Mouse (Mus musculus) left cerebral cortex, adult 2 months (tissue): ENCODE data around the gene Edil3. TPM values are rescaled to one million over a fixed set of nuclear protein-coding genes. Genes with fewer than 3 reads are reported as not detected.

Experiments used
- DNase-seq, 2 experiments: peaks; one replicate each; pipeline ENCODE4 v3.0.0; 2021 to 2022; ENCODE audit warnings: low spot score in 2 of 2, mixed read lengths in 1 of 2; ENCODE audit errors: extremely low spot score in 1 of 2
- H3K27ac ChIP-seq: fragments of 200-600 bp; 2 replicates; pipeline ENCODE4 v1.8.1; 2022
- H3K4me3 ChIP-seq: fragments of 200-600 bp; 2 replicates; pipeline ENCODE4 v1.8.1; 2022
- CTCF ChIP-seq: fragments of 200-600 bp; IDR thresholded peaks from 2 replicates; pipeline ENCODE4 v1.8.1; 2022; ENCODE audit warnings: antibody characterized with exemption, mild to moderate bottlenecking, moderate library complexity
- intact Hi-C: fragments of 180-260 bp; cut with DNase I; formaldehyde crosslinking; loops from one replicate; pipeline ENCODE4 v1.15.1; 2025
- total RNA-seq, 2 experiments: library from RNA; stranded (reverse); gene quantifications; 2 replicates each; pipeline ENCODE4 v1.2.3; 2021

Edil3 gene
- total RNA-seq, 2 experiments from 2014 or later, result 90.4 to 91.8 TPM

DNA sequence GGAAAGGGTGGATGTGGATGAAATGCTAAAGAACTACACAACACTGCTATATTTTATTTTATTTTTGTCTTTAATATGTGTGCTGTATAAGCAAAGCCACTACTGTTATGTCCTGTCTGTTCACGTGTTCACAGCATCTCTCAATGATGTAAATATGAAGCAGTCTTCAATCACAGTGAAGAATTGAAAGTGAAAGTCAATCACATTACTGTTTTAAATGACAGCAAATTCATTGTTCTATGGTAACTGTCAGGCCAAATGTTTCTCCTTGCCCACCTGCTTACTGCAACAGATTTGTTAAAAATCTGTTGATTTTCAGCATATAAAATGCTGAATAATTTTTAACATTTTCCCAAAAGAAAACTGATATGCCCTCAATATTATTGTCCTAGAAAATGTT lies 499.9 kb downstream of the Edil3 start:
- Histone ChIP-seq H3K27ac (no peak overlapping the region), H3K4me3 (no peak overlapping the region)
- intact Hi-C loops, result loop anchor here (5.0 to 10.0 kb wide), 3 partner anchors 126 to 709 kb away; partner anchors contain the start of gene Edil3
- DNase-seq, result no peak
- no peak for TF ChIP-seq CTCF

DNA sequence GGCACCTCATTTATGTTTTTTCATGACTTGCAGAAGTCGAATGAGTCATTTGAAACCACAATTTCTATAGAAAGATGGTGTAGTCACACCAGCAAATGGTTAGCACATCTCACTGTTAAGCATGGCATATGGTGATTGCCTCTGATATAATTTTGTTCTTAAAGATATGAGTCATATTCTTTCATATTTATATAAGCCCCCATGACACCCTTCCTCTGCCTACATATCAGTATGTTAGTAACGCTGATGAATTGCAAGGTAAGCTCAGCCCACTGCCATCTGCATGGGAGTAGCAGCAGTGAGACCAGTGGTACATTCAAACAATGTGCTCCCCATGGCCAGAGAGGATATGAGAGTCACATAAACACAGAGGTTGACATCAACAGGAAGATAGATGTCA lies 503.0 kb downstream of the Edil3 start:
- intact Hi-C loops, result loop anchor here (1.0 to 10.0 kb wide), 4 partner anchors 38 to 712 kb away; partner anchors contain the start of gene Edil3
- no peak for TF ChIP-seq CTCF
- DNase-seq, result peak; percentile 25 to 31
- Histone ChIP-seq H3K27ac (no peak overlapping the region; the same call in 1 of the 2 replicates), H3K4me3 (no peak overlapping the region)

DNA sequence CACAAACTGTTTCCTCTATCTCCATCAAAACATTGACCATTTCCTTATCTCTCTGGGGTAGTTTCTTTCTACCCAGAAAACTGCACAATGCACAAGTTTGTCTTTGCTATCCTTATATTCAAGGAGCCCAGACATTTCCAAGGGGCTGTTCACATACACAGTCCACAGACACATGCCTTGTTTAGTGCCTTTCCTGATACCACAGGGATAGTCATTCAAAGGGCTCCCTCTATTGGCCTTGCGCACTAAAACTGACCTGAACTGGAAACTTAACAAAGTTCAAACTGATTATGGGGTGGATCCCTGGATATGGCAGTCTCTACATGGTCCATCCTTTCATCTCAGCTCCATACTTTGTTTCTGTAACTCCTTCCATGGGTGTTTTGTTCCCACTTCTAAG lies 513.2 kb downstream of the Edil3 start:
- H3K4me3 ChIP-seq, result no peak overlapping the region
- DNase-seq, result no peak
- TF ChIP-seq CTCF, result peak; percentile 46
- H3K27ac ChIP-seq, result no peak overlapping the region
- intact Hi-C loops, result no loop called here

DNA sequence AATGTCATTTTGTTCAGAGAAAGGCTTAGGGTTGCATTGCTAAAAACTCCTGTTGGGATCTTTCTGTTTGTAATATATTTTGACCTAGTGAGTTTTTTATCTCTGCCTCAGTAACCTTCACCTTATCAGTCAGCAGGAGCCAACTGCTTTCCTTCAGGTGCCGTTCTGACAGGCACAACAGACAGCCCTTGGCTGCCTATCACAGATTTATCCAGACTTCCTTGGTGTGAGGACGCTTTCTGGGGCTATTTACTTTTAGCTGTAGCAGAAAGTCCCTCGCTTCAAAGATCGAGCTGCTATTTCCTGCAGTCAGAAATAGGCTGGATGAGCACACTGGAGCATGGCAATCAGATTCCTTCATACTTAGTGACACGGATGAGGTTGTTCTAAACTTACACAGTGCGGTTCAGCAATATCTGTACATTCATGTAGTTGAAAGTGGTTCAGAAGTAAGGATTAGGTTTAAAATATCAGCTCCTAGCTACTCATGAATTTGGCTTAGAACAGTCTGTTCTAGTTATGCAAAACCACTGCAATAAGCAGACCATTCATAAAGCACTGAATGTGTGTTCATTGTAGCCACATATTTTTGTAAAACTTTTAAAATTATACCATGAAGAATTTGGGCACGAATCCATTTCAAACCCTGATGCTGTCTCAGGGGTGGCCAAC lies 514.8 kb downstream of the Edil3 start:
- DNase-seq, result no peak
- Histone ChIP-seq H3K4me3 (no peak overlapping the region), H3K27ac (no peak overlapping the region)
- intact Hi-C loops, result no loop called here
- no peak for TF ChIP-seq CTCF

DNA sequence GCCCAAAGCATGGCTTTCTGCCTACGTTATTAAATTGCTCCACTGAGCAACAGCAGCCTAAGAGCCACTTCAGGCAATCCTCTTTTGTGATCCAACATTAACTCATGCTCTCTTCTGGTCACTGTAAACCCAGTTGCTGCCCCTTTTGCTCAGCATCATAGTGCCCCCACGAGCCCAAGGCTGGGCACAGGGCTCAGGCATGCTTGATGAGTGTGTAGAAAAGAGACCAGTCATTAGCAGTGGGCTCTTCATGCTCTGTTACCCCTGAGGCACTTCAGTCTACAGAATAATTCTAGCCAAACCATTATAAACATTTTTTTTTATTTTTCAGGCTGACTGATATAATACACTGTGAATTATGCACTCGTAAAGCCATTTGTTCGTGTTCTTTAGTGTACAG lies 517.8 kb downstream of the Edil3 start:
- intact Hi-C loops, result no loop called here
- DNase-seq, result no peak
- Histone ChIP-seq H3K27ac (no peak overlapping the region), H3K4me3 (no peak overlapping the region)
- no peak for TF ChIP-seq CTCF

DNA sequence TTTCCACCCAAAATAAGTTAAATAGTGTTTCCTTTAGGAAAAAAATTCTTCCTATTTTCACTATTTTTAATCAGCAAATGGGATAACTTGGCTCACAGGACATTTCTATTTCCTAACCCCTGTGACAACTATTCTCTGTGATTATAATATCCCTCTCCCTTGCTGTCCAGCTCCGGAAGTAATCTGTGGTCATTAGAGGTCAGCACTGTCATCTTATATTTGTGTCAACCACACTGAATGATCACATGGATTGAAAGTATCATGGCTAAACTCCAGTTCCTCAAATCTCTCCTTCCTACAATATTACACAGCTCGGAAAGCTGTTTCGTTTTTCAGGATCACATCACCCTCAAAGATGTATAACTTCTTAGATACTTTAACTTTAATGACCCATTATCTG lies 518.5 kb downstream of the Edil3 start:
- Histone ChIP-seq H3K27ac (no peak overlapping the region), H3K4me3 (no peak overlapping the region)
- DNase-seq, result no peak
- TF ChIP-seq CTCF, result no peak
- intact Hi-C loops, result no loop called here

DNA sequence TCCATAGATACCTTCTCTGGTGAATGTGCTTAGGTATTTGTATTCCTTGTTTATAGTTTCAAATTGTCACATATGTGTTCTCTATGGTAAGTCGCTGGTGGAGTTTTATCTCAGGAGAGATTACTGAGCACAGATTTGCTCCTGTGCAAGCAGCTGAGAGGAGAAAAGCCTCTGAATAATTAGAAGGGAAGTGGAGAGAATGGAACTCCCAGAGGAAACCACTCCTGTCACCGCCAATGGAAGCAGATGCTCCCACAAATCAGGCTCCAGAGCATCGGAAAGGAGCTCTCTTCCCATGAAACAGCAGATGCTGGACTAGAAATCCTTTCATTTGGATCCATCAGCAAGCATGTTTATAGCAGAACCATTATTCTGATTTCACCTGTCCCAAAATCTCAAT lies 534.0 kb downstream of the Edil3 start:
- Histone ChIP-seq H3K4me3 (no peak overlapping the region), H3K27ac (no peak overlapping the region)
- no peak for DNase-seq
- TF ChIP-seq CTCF, result no peak
- intact Hi-C loops, result no loop called here

DNA sequence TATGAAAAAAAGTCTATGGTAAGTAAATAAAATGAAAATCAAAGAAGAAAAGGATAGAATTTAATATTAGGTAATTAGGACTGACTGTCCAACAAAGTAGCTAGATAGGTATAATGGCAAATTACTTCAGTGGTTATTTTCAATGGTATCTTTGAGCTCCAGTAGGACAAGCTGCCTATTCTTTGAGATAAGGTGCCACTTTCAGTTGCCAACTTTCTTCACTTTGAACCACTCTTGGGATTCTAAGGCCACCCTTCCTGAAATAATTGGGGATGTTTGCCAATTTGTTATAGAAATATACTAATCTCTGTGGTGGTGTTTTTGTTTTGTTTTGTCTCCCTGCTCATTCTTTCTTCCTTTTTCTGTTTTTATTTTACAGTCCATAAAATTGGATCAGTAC lies 537.1 kb downstream of the Edil3 start:
- Histone ChIP-seq H3K27ac (no peak overlapping the region), H3K4me3 (no peak overlapping the region)
- no peak for DNase-seq
- intact Hi-C loops, result no loop called here
- no peak for TF ChIP-seq CTCF

DNA sequence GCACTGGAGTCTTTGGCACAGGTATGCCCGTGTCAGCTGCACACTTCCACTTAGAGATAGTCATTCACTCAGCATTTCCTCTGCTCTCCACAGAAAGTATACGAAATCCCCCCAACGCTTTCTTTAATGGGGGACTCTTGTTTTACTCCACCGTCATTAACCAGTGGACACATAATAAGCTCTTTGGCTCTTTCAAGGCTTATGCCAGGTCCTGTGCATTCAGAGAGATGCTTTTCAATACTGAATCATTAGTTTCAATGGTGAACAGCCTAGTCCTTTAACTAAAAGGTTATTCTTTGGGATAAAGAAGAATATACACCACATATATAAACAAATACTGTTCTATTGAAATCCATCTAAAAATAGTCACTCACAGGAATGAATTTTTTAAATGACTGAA lies 541.0 kb downstream of the Edil3 start:
- intact Hi-C loops, result no loop called here
- TF ChIP-seq CTCF, result no peak
- no peak for DNase-seq
- Histone ChIP-seq H3K4me3 (no peak overlapping the region), H3K27ac (no peak overlapping the region)

DNA sequence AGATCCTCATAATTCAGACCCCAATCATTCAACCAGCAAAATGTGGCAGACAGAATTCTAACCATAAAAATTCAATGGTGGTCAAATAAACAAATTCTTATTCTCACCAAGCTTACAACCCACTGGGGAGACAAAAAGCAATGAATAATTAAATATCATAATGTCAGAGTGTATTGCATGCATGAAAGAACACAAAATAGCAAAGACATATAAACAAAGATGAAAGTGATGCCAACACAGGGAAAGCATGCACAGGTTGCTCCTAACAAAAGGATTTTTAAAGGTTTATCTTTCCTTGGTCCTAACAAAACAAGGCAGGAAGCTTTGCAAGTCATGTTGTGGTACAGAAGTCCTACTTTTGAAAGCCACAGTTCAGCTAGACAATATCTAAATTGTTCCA lies 550.0 kb downstream of the Edil3 start:
- no peak for TF ChIP-seq CTCF
- DNase-seq, result no peak
- intact Hi-C loops, result no loop called here
- no peak overlapping the region for H3K4me3 ChIP-seq
- H3K27ac ChIP-seq, result no peak overlapping the region

DNA sequence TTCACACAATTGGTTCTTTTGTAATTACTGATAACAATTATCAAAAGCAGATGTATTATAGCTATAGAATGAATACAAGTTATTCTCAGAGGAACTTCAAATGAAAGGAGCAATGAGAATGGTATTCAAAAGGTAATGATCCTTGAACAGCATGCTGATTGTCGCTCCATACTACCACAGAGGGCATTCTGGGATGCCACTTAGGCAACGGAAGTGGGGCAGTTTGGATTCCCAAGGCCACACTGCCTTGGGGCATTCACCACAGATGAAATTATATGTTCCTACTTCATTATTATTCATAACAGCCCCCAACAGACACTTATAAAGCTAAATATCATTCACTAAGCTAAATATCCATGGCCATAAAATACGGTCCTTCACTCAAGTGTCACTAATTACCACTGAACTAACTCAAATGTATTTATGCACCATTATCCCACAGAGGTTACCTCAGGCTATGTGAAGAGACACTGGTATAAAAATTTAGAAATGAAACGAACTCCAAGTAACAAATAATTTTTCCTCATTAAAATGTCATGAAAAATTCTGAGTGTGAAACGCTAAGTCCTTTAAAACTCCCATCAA lies 550.5 kb downstream of the Edil3 start:
- Histone ChIP-seq H3K4me3 (no peak overlapping the region), H3K27ac (no peak overlapping the region)
- intact Hi-C loops, result no loop called here
- DNase-seq, result no peak
- TF ChIP-seq CTCF, result no peak
